Mouse (Mus musculus) Patski (cell line): ENCODE results near the gene Hist1h3h. TPM values are rescaled to one million over a fixed set of nuclear protein-coding genes. Genes with fewer than 3 reads are reported as not detected.
A peak's percentile ranks its signal among the peaks of the same experiment; 100 is the strongest.
"Not testable (repeated sequence)": the region's sequence is repeated elsewhere in the genome, so short reads cannot be mapped to it uniquely, and the experiment has no call there.

Experiments used
- ATAC-seq: fragments of 100-300 bp; one replicate; pipeline ENCODE4 v1.8.0; 2021
- CTCF ChIA-PET: fragments of 350-600 bp; sonication (Branson Sonifier 250); formaldehyde crosslinking; loops from one replicate; lab custom pipeline; 2022; ENCODE audit warnings: inconsistent platforms; lab: Charles Lee
- POLR2A ChIA-PET: fragments of 350-600 bp; sonication (Branson Sonifier 250); formaldehyde crosslinking; loops from one replicate; lab custom pipeline; 2022; ENCODE audit warnings: antibody characterized with exemption, inconsistent platforms; lab: Charles Lee
- DNase-seq: peaks from one replicate; pipeline ENCODE4 v3.0.0-alpha.2; 2011; ENCODE audit warnings: low read depth, low spot score
- H3K27me3 ChIP-seq: fragments of 371-371 bp; one replicate; pipeline ENCODE4 v1.5.1; 2021
- CTCF ChIP-seq: fragments of 100-300 bp; IDR thresholded peaks from one replicate; pipeline ENCODE4 v1.5.1; 2021
- in situ Hi-C: fragments of 300-500 bp; cut with MboI; formaldehyde crosslinking; loops from 3 replicates; pipeline ENCODE4 v1.11.1; 2018; ENCODE audit warnings: low pct_unique_long_range_greater_than_20kb, mixed read lengths
- polyA plus RNA-seq: library from polyadenylated mRNA; unstranded; gene quantifications from one replicate; pipeline ENCODE4 v1.2.3, GENCODE M21; 2021

The Hist1h3h gene
- polyA plus RNA-seq, 1 experiment from 2014 or later = 4.9 TPM

DNA sequence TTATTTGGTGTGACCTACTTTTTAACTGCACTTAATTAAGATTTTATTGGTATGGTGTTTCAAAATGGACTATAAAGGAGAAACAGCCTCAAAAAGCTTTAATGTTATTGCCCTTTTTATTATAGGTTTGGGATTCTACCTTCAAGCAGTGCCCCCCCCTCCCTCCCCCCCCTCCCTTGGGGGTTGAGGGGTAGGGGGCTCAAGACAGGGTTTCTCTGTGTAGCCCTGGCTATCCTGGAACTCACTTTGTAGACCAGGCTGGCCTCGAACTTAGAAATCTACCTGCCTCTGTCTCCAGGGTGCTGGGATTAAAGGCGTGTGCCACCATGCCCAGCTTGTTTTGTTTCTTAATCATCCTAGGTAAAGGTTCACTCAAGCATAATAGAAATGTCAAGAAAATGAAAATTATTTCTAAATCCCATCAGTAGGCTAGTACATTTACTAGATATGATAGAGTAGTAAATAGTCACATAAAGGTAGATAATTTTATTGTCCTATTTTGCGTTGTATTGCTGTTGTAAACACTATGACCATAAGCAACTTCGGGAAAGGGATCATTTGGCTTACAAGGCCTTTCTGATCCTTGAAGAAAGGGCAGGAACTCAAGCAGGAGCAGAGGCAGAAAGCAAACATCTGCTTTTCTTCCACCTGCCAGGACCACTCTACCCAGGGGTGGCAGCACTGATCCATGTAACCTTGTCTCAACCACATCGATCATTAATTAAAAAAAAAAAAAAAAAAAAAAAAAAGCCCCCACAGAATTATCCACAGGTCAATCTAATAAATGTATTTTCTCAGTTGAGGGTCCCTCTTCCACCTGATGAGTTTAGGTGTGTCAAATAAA lies 5.8 kb downstream of the Hist1h3h start:
- DNase-seq (no peak), ATAC-seq (no peak)
- in situ Hi-C loops = loop anchor here (10.0 kb wide), 1 partner anchor 538 kb away; no protein-coding TSS in a partner anchor
- peak; percentile 23 for TF ChIP-seq CTCF
- H3K27me3 ChIP-seq = no peaks in the 10 kb centered on the region
- ChIA-PET POLR2A (no interaction called here), CTCF (interaction anchor here (0.9 to 1.2 kb wide), 2 partner anchors 11 kb away, joined by 3 read pairs; no protein-coding TSS in a partner anchor)

- in situ Hi-C loops = loop anchor here (10.0 kb wide), 1 partner anchor 543 kb away; no protein-coding TSS in a partner anchor
- DNase-seq = no peak
- no peak for TF ChIP-seq CTCF
- H3K27me3 ChIP-seq = no peaks in the 10 kb centered on the region
- no peak for ATAC-seq
- POLR2A ChIA-PET = interaction anchor here (0.6 kb wide), 1 partner anchor 16 kb away, joined by 4 read pairs; no protein-coding TSS in a partner anchor
- CTCF ChIA-PET = no interaction called here
Measured at GRCm38 (mm10) chr13:21727948-21728572, 10.6 kb downstream of the Hist1h3h start.

DNA sequence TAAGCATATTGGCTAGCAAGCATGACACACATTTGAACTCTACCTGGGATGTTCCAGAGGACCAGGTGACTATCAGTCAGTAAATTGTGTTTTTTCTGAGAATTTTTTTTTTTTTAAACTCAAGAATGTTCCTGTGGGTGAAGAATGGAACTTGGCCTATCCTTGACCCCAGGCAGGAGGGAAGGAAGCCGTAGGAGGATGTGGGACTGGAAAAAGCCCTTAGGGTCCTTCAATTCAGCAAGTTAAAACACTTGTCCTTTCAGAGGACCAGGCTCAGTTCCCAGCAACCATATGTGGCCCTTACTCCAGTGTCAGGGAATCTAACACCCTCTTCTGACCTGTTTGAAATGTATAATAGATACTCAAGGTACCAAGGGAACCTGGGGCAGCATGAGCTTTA lies 12.1 kb downstream of the Hist1h3h start:
- POLR2A ChIA-PET = no interaction called here
- H3K27me3 ChIP-seq = no peaks in the 10 kb centered on the region
- in situ Hi-C loops = loop anchor here (10.0 kb wide), 1 partner anchor 545 kb away; no protein-coding TSS in a partner anchor
- DNase-seq (no peak), ATAC-seq (no peak)
- TF ChIP-seq CTCF = no peak
- CTCF ChIA-PET = no interaction called here

DNA sequence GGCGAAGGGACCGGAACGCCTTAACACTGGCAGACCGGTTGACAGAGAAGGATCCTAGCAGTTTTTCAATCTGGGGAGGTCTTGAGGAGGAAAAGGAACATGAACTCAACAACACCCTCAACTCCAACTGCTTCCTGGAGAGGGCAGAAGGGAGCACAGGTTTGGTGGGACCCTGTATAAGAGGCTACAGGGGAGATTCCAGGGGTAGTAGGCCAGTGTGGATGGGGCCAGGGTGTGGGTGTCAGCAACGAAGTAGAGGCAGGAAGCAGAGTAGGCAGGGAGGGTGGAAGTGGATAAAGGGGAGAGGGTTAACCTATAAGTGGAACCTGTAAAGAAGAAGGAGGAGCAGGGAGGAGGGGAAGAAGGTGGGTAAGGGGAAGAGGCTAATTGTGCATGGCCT lies 16.0 kb downstream of the Hist1h3h start:
- in situ Hi-C loops = loop anchor here (10.0 kb wide), 1 partner anchor 301 kb away; the partner anchor contains the start of genes Hist1h2ah and Hist1h2bk
- no peak for ATAC-seq
- POLR2A ChIA-PET = interaction anchor here (1.1 kb wide), 1 partner anchor 15 kb away, joined by 3 read pairs; no protein-coding TSS in a partner anchor
- TF ChIP-seq CTCF = peak; percentile 10
- no peaks in the 10 kb centered on the region for H3K27me3 ChIP-seq
- CTCF ChIA-PET = interaction anchor here (0.7 to 1.3 kb wide), 4 partner anchors 9 to 15 kb away, joined by 3 to 4 read pairs (median 4); partner anchors contain the start of gene Hist1h2bm
- no peak for DNase-seq

DNA sequence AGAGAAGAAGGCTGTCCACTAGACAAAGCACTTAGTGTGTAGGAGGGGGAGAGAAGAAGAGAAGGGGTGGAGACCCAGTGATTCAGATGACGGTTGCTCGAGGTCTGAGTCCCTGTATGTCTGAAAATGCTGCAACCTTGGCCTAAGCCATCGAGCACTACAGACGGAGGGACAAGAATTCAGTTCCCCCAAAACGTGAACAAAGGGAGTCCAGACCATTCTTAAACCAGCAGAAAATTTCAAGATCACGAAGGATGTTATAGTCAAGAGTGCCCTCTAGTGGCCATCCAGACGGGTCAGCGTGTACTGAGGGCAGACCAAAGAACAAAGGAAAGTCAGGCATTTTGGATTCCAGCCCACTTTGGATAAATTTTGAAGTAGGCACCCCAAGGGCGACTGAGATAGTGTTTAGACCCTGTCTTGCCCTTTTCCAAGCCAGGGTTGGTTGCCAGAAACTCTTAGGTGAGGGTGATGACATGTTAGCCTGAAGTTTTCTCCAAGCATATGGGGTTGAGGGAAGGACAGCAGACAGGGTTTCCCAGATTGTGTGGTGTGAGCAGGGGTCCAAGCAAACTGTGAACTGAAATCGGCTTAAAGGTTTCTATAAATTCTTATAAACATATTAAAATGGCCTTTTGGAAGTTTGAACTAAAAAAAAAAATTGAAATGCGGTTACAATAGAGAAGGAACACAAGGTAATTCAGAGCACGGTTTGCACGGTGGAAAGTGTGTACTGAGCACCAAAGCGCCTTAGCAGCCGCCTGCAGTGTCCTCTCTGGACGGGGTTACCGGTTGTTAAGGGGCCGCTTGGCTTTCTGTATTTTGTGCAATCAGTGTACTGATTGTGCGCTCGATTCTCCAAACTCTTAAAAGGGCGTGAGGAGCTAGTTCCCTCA lies 16.8 kb downstream of the Hist1h3h start:
- DNase-seq (peak; percentile 63), ATAC-seq (peak; percentile 70)
- no peaks in the 10 kb centered on the region for H3K27me3 ChIP-seq
- peak; percentile 92 for TF ChIP-seq CTCF
- ChIA-PET POLR2A (interaction anchor here (1.7 kb wide), 1 partner anchor 15 kb away, joined by 5 read pairs; no protein-coding TSS in a partner anchor), CTCF (interaction anchor here (0.7 to 1.3 kb wide), 4 partner anchors 10 to 16 kb away, joined by 3 to 4 read pairs (median 4); partner anchors contain the start of gene Hist1h2bm)
- in situ Hi-C loops = loop anchor here (10.0 kb wide), 1 partner anchor 301 kb away; the partner anchor contains the start of genes Hist1h2ah and Hist1h2bk

- DNase-seq, H3K27me3 ChIP-seq, CTCF ChIA-PET: not testable (repeated sequence)
- peak; percentile 67 for ATAC-seq
- POLR2A ChIA-PET = interaction anchor here (0.7 to 1.7 kb wide), 2 partner anchors 14 to 15 kb away, joined by 3 to 5 read pairs; partner anchors contain the start of gene Hist1h4k
- in situ Hi-C loops = loop anchor here (10.0 kb wide), 1 partner anchor 300 kb away; the partner anchor contains the start of genes Hist1h2ah and Hist1h2bk
Measured at GRCm38 (mm10) chr13:21734906-21735767, 17.7 kb downstream of the Hist1h3h start, which contains the start of gene Hist1h4j. TSS of gene Hist1h4j (plus strand) at chr13:21735064.

- in situ Hi-C loops = no loop called here
- ChIA-PET CTCF (no interaction called here), POLR2A (no interaction called here)
- DNase-seq = no peak
- no peak for ATAC-seq
- H3K27me3 ChIP-seq = no peaks in the 10 kb centered on the region
- no peak for TF ChIP-seq CTCF
Measured at GRCm38 (mm10) chr13:21745006-21745405, 27.5 kb downstream of the Hist1h3h start.

- ATAC-seq (no peak), DNase-seq (no peak)
- no peak for TF ChIP-seq CTCF
- in situ Hi-C loops = no loop called here
- CTCF ChIA-PET = interaction anchor here (2.0 kb wide), 1 partner anchor 11 kb away, joined by 5 read pairs; no protein-coding TSS in a partner anchor
- POLR2A ChIA-PET = interaction anchor here (0.8 to 2.2 kb wide), 3 partner anchors 10 to 75 kb away, joined by 3 to 6 read pairs (median 5); partner anchors contain the start of gene Hist1h4j
- H3K27me3 ChIP-seq = no peaks in the 10 kb centered on the region
Measured at GRCm38 (mm10) chr13:21749387-21750158, 32.1 kb downstream of the Hist1h3h start.

GRCm38 (mm10) chr13:21750159-21751017 lies 32.9 kb downstream of the Hist1h3h start, which contains the start of gene Hist1h4k:
TSS of gene Hist1h4k (minus strand) at chr13:21750505.
- CTCF ChIA-PET = interaction anchor here (2.0 kb wide), 1 partner anchor 12 kb away, joined by 5 read pairs; no protein-coding TSS in a partner anchor

More at GRCm38 (mm10) chr13:21750159-21751017, 32.9 kb downstream of the Hist1h3h start, which contains the start of gene Hist1h4k:
- ATAC-seq (peak; percentile 81), DNase-seq (peak; percentile 33)
- POLR2A ChIA-PET = interaction anchor here (0.7 to 2.2 kb wide), 2 partner anchors 15 kb away, joined by 3 to 5 read pairs; partner anchors contain the start of gene Hist1h4j
- in situ Hi-C loops, H3K27me3 ChIP-seq: not testable (repeated sequence)
